Mouse (Mus musculus): ENCODE measurements around the gene Pcp4l1.

The Pcp4l1 gene

DNA sequence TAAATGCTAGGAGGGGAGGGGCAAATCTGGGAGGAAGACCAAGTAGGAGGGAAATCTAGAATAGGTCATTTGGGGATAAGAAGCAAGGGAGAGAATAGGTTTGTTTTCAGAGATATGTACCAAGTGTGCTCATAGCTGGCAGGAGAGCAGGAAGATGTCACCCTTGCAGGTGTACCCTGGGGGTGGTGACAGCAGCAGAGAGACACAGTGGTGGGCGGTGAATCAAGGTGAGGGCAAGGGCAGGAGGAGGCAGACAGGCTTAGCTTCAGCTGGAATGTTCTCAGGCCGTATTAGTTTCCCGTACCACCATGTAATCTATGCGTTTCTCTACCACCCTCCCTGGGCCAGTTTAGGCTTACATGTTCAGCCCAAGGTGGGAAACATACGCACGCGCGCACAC is 23.3 kb downstream of the Pcp4l1 start:
- Histone ChIP-seq H3K27me3 (ENCODE audit: insufficient read depth, low read length) (no peaks in the 10 kb centered on the region; the same call in 1 of the 2 replicates), H3K9me3 (ENCODE audit: low read length) (no peaks in the 10 kb centered on the region), H3K36me3 (ENCODE audit: insufficient read depth, low read length) (no peaks in the 10 kb centered on the region), H3K4me3 (replicated peaks; ENCODE audit: low read length) (no peak overlapping the region), H3K4me1 (replicated peaks; ENCODE audit: low read depth, low read length) (peaks cover 9% of the 10 kb centered on the region; the same call in 1 of the 2 replicates)
- TF ChIP-seq NANOG (IDR thresholded peaks at IDR 0.05; ENCODE audit: borderline replicate concordance, low read length) = no peak
- no peak for TF ChIP-seq CTCF (conservative IDR thresholded peaks at IDR 0.05; ENCODE audit: low read length)
- TF ChIP-seq POU5F1 (IDR thresholded peaks at IDR 0.05; ENCODE audit: borderline replicate concordance, low read length) = no peak

DNA sequence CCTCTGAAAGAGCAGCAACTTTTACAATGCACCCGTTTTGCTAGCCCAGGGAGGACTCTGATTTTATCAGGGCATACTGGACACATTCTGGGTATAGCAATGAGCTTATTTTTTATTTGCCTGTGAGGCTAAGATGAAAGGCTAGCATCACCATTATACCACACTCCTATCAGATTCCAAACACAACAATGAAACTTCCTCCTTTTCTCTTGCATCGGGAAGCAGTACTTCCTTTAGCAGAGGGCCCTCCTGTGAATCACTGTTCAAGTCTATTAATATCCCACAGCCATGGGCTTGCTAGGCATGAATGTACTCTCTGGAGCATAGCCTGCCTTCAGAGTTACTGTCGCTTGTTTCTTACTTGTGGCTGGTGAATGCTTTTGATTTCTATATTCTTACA is 24.9 kb downstream of the Pcp4l1 start:
- Histone ChIP-seq H3K9me3 (ENCODE audit: low read length) (no peaks in the 10 kb centered on the region), H3K36me3 (ENCODE audit: insufficient read depth, low read length) (no peaks in the 10 kb centered on the region), H3K27me3 (ENCODE audit: insufficient read depth, low read length) (no peaks in the 10 kb centered on the region; the same call in 1 of the 2 replicates), H3K4me3 (replicated peaks; ENCODE audit: low read length) (no peak overlapping the region), H3K4me1 (replicated peaks; ENCODE audit: low read depth, low read length) (peaks cover 11% of the 10 kb centered on the region; the same call in 1 of the 2 replicates)
- no peak for TF ChIP-seq CTCF (conservative IDR thresholded peaks at IDR 0.05; ENCODE audit: low read length)
- TF ChIP-seq POU5F1 (IDR thresholded peaks at IDR 0.05; ENCODE audit: borderline replicate concordance, low read length) = no peak
- no peak for TF ChIP-seq NANOG (IDR thresholded peaks at IDR 0.05; ENCODE audit: borderline replicate concordance, low read length)

DNA sequence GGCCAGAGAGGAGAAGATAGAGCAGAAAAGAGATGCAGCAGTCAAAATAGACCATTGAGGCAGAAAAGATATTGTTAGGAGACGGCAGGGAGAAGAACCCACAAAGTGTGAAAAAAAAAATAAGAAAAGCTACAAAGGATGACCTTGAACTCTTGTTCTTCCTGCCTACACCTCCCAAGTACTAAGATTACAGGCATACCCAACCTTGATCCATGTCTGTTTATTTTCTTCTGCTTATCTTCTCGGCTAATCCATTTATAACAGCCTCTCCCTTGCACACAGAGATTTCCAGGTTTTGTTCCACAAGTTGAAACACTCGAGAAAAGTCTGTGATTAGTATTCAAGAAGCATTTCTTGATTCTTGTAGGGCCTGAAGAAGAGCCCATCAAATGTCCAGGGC is 26.2 kb downstream of the Pcp4l1 start:
- peaks cover 11% of the 10 kb centered on the region; the same call in 1 of the 2 replicates for H3K4me1 ChIP-seq (replicated peaks; ENCODE audit: low read depth, low read length)
- no peaks in the 10 kb centered on the region for H3K36me3 ChIP-seq (ENCODE audit: insufficient read depth, low read length)
- TF ChIP-seq NANOG (IDR thresholded peaks at IDR 0.05; ENCODE audit: borderline replicate concordance, low read length) = no peak
- TF ChIP-seq POU5F1 (IDR thresholded peaks at IDR 0.05; ENCODE audit: borderline replicate concordance, low read length) = no peak
- no peak for TF ChIP-seq CTCF (conservative IDR thresholded peaks at IDR 0.05; ENCODE audit: low read length)
- H3K4me3 ChIP-seq (replicated peaks; ENCODE audit: low read length) = no peak overlapping the region
- H3K27me3 ChIP-seq (ENCODE audit: insufficient read depth, low read length) = no peaks in the 10 kb centered on the region; the same call in 1 of the 2 replicates
- H3K9me3 ChIP-seq (ENCODE audit: low read length) = no peaks in the 10 kb centered on the region

DNA sequence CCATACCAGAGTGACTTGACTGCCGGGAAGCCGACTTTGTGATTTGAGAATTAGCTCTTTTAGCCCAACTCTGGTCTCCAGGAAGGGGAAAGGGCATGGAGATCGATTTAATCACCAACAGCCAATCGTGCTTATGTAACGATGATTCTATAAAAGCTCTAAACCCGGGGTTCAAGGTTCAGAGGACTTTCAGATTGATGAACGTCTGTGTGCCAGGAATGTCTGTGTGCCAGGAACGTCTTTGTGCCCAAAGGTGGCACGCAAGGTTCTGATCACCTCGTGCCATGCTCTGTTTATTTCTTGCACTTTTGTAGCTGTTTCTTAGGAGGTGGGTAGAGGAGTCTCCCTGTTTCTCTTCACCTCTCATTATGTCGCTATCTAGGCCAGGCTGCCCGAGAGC is 27.2 kb downstream of the Pcp4l1 start:
- no peak overlapping the region for H3K4me3 ChIP-seq (replicated peaks; ENCODE audit: low read length)
- no peaks in the 10 kb centered on the region; the same call in 1 of the 2 replicates for H3K27me3 ChIP-seq (ENCODE audit: insufficient read depth, low read length)
- no peaks in the 10 kb centered on the region for H3K36me3 ChIP-seq (ENCODE audit: insufficient read depth, low read length)

DNA sequence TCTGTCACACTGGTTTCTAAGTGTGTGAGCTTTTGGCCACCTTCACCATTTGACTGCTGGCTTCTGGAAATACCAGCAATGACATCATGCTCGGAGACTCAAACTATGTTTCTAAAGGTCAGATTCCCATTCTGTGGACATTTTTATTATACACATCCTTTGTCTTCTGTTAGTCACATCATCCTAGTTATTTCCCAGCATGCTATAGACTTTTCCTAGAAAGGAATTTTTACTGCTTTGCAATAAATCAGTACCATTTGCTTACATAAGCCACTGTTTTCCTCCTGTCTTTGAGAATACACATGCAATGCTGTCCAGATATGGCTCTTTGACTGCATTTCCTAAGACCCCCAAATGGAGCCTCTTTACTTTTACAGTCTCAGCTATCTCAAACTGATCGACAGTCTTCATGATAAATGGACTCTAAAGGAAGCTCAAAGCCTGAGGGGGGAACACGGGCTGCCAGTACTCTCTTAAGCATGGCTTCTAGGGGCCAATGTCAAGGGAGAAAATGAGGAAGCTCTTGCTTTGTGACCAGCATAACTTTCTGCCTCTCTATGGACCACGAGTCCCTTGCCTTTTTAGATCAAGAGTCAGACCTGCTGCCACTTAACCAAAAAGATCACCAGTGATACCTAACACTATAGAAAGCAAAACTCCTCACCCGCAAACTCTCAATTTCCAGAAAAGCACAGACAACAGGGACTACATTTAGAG is 30.3 kb downstream of the Pcp4l1 start:
- no peaks in the 10 kb centered on the region; the same call in 1 of the 2 replicates for H3K27me3 ChIP-seq (ENCODE audit: insufficient read depth, low read length)
- H3K4me1 ChIP-seq (replicated peaks; ENCODE audit: low read depth, low read length) = peaks cover 7% of the 10 kb centered on the region; the same call in 1 of the 2 replicates
- no peaks in the 10 kb centered on the region for H3K36me3 ChIP-seq (ENCODE audit: insufficient read depth, low read length)
- no peaks in the 10 kb centered on the region for H3K9me3 ChIP-seq (ENCODE audit: low read length)
- no peak overlapping the region for H3K4me3 ChIP-seq (replicated peaks; ENCODE audit: low read length)
- TF ChIP-seq CTCF (conservative IDR thresholded peaks at IDR 0.05; ENCODE audit: low read length) (no peak), POU5F1 (IDR thresholded peaks at IDR 0.05; ENCODE audit: borderline replicate concordance, low read length) (no peak), NANOG (IDR thresholded peaks at IDR 0.05; ENCODE audit: borderline replicate concordance, low read length) (no peak)

More for the DNA sequence above, 27.2 kb downstream of the Pcp4l1 start:
- peaks cover 10% of the 10 kb centered on the region; the same call in 1 of the 2 replicates for H3K4me1 ChIP-seq (replicated peaks; ENCODE audit: low read depth, low read length)
- TF ChIP-seq CTCF (conservative IDR thresholded peaks at IDR 0.05; ENCODE audit: low read length) (no peak), POU5F1 (IDR thresholded peaks at IDR 0.05; ENCODE audit: borderline replicate concordance, low read length) (no peak), NANOG (IDR thresholded peaks at IDR 0.05; ENCODE audit: borderline replicate concordance, low read length) (no peak)
- H3K9me3 ChIP-seq (ENCODE audit: low read length) = no peaks in the 10 kb centered on the region

DNA sequence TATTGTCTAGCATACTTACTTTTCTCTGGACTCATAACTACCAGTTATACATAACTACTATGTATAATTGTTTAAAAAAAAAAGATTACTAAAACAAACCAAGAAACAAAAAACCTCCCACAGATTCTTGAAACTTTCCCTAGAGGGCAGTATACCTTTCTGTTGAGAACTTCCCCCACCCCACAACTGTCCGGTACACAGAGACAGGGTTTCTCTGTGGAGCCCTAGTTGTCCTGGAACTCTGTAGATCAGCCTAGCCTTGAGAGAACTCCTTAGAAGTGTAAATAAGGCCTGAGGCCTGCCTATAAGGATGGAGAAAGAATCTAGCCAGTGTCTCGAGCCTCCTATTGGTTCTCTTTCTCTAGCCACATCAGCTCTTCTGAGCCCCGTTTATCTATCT is 31.8 kb downstream of the Pcp4l1 start:
- H3K4me3 ChIP-seq (replicated peaks; ENCODE audit: low read length) = no peak overlapping the region
- H3K36me3 ChIP-seq (ENCODE audit: insufficient read depth, low read length) = no peaks in the 10 kb centered on the region
- TF ChIP-seq NANOG (IDR thresholded peaks at IDR 0.05; ENCODE audit: borderline replicate concordance, low read length) (no peak), POU5F1 (IDR thresholded peaks at IDR 0.05; ENCODE audit: borderline replicate concordance, low read length) (no peak), CTCF (conservative IDR thresholded peaks at IDR 0.05; ENCODE audit: low read length) (peak; percentile 13; the same call in 1 of the 2 replicates)
- no peaks in the 10 kb centered on the region for H3K9me3 ChIP-seq (ENCODE audit: low read length)
- peaks cover 17% of the 10 kb centered on the region for H3K4me1 ChIP-seq (replicated peaks; ENCODE audit: low read depth, low read length)
- peaks cover 14% of the 10 kb centered on the region for H3K27me3 ChIP-seq (ENCODE audit: insufficient read depth, low read length)

DNA sequence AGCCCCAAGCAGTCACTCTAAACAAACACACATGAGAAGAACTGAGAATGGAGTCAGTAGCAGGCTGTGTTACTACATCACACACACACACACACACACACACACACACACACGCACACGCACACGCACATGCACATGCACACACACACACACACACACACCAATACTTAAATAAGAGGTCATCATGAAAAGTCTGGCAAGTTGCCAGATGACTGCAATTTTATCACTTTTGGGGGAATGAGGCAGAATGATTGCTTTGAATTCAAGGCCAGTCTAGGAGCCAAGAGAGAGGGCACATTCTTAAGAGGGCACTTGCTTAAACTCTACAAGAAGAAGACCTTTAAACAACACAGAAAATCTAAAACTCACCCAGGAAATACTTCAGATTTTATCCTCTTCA is 33.5 kb downstream of the Pcp4l1 start:
- TF ChIP-seq CTCF (conservative IDR thresholded peaks at IDR 0.05; ENCODE audit: low read length) (no peak), POU5F1 (IDR thresholded peaks at IDR 0.05; ENCODE audit: borderline replicate concordance, low read length) (no peak), NANOG (IDR thresholded peaks at IDR 0.05; ENCODE audit: borderline replicate concordance, low read length) (no peak)
- H3K27me3 ChIP-seq (ENCODE audit: insufficient read depth, low read length) = peaks cover 21% of the 10 kb centered on the region

DNA sequence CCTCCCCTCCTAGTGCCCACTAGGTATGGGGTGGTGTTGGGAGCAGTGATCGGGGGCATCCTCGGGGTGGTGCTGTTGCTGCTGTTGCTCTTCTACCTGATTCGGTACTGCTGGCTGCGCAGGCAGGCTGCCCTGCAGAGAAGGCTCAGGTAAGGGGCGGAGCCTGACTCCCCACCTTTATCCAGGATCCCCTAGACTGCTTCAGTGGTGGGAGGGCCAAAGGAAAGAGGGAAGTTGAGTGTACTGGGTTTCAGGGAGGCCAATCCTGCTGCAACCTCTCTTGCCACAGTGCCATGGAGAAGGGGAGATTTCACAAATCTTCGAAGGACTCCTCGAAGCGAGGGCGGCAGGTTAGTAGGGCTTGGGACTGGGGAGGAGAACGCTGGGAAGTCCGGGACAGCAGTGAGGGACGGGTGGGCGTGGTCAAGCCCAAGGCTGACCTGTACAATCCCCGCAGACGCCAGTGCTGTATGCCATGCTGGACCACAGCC is 36.5 kb downstream of the Pcp4l1 start:
- no peaks in the 10 kb centered on the region for H3K9me3 ChIP-seq (ENCODE audit: low read length)
- TF ChIP-seq POU5F1 (IDR thresholded peaks at IDR 0.05; ENCODE audit: borderline replicate concordance, low read length) = no peak
- TF ChIP-seq NANOG (IDR thresholded peaks at IDR 0.05; ENCODE audit: borderline replicate concordance, low read length) = no peak
- TF ChIP-seq CTCF (conservative IDR thresholded peaks at IDR 0.05; ENCODE audit: low read length) = no peak
- peaks cover 34% of the 10 kb centered on the region for H3K27me3 ChIP-seq (ENCODE audit: insufficient read depth, low read length)

More for the DNA sequence above, 33.5 kb downstream of the Pcp4l1 start:
- Histone ChIP-seq H3K4me3 (replicated peaks; ENCODE audit: low read length) (no peak overlapping the region), H3K9me3 (ENCODE audit: low read length) (no peaks in the 10 kb centered on the region), H3K4me1 (replicated peaks; ENCODE audit: low read depth, low read length) (peaks cover 16% of the 10 kb centered on the region), H3K36me3 (ENCODE audit: insufficient read depth, low read length) (no peaks in the 10 kb centered on the region)

More for the DNA sequence above, 36.5 kb downstream of the Pcp4l1 start:
- H3K4me1 ChIP-seq (replicated peaks; ENCODE audit: low read depth, low read length) = peaks cover 20% of the 10 kb centered on the region
- no peaks in the 10 kb centered on the region for H3K36me3 ChIP-seq (ENCODE audit: insufficient read depth, low read length)
- peak overlapping the region; percentile 74 for H3K4me3 ChIP-seq (replicated peaks; ENCODE audit: low read length)
